Mouse (Mus musculus): ENCODE results near the gene Tcl1b5. TPM values are rescaled to one million over a fixed set of nuclear protein-coding genes. Genes with fewer than 3 reads are reported as not detected.
"Not testable (repeated sequence)": the region's sequence is repeated elsewhere in the genome, so short reads cannot be mapped to it uniquely, and the experiment has no call there.

Tcl1b5 gene
- total RNA-seq, 2 experiments from 2014 or later: not detected

DNA sequence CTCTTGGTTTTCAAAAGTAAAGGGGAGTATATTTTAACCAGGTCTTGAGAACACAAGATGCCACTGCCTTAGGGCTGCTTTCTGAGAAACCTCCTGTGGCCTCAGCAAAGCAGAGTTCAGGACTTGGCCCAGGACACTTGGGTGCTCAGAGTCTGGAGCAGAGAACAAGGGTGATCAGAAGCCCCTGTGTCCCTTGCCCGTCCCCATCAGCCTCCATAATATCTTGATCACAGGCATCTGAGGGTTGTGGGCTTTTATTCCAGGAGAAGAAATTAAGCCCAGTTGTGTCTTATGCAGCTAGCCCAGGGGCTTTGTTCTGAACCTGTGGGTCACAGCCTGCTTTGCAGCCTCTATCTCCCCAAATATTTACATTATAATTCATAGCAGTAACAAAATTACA lies 25.5 kb downstream of the Tcl1b5 start, which contains the start of gene Tcl1b4:
Gene Tcl1b4 (plus strand): TSS at position 301 of the 400 bp plus-strand sequence.
- DNase-seq (ENCODE audit: low spot score in 2 of 2); intact Hi-C loops (cut with DNase I): not testable (repeated sequence)

DNA sequence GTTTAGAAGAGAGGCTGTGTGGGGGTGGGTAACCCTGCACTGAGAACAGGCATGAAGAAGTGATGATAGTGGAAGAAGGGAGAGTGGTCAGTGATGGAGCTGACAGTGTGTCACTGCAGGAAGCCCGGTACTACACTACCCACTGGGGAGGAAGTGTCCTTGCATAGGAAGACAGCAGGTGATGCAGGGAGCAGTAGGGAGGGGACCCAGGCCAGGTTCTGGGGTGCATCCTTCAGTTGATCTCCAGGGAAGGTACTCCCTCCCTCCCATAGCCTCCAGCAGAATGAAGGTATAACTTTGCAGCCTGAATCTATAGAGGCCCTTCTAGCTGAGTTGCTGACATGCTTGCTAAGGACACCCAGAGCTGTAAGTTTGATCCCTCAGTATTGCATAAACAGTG lies 30.9 kb downstream of the Tcl1b5 start:
- intact Hi-C loops (cut with DNase I): no loop called here
- no peak for DNase-seq (ENCODE audit: low spot score in 2 of 2)

DNA sequence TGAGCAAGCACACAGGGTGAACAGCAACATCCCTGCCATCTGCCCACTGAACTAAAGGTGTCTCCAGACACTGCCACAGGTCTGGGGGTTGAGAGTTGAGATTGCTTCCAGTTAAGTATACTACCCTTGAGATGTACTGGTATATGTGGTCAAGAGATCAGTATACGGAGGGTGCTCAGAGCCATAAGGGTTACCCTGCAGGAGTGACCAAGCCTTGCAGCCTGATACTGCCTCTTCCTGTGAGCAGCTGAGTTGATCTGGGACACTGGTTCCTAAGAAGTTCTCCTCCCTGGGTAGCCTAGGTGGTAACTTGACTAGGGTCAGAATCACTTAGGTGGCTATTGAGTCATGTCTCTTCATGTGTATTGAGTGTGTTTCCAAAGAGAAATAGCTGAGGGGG lies 32.3 kb downstream of the Tcl1b5 start:
- DNase-seq (ENCODE audit: low spot score in 2 of 2): no peak
- intact Hi-C loops (cut with DNase I): no loop called here

DNA sequence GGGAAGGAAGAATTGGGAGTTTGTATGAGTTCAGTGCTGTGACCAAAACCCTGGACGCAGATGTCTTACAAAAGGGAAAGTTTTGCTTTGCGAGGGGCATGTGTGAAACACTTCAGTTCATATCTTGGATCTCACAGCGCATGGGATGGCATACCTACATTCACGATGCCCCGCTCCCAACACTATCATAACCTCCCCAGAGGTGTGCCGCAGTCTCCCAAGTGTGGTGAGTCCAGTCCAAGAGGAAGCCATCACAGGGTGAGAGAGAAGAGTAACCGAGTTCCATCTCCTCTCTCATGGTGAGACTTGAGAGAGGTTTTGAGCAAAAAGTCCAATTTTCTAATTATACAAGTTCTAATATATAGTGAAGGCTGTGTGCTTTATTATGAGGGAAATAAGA lies 33.1 kb downstream of the Tcl1b5 start:
- intact Hi-C loops (cut with DNase I): no loop called here
- no peak for DNase-seq (ENCODE audit: low spot score in 2 of 2)

DNA sequence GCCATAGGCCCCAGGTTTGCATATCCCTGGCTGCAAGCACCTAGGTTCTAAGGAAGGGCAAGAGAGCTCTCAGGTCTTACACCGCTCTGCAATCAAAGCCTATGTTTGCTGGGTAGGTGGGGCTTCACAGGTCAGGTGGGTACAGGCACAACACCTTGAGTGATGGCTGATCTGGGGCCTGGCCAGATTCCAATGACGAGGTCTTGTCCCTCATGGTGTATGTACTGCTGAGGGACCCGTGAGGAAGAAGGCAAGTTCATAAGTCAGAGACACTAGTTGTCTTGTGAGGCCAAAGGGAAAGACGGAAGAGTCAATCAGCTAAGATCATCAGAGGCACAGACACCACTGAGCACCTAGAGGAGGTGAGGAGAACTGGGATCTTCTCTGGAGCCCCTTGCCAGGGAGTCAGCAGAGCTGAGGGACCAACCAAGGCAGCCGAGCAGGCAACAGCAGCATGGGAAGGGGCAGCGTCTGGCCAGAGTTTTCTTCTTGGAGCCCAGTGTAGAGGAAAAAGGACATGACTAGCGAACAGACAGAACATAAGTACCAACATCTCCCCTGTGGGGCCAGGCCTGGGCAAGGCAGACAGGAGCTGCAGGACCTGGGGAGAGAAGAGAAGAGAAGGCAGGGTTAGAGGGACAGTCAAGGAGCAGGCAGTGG lies 41.1 kb downstream of the Tcl1b5 start:
- DNase-seq (ENCODE audit: low spot score in 2 of 2): no peak
- intact Hi-C loops (cut with DNase I): no loop called here

DNA sequence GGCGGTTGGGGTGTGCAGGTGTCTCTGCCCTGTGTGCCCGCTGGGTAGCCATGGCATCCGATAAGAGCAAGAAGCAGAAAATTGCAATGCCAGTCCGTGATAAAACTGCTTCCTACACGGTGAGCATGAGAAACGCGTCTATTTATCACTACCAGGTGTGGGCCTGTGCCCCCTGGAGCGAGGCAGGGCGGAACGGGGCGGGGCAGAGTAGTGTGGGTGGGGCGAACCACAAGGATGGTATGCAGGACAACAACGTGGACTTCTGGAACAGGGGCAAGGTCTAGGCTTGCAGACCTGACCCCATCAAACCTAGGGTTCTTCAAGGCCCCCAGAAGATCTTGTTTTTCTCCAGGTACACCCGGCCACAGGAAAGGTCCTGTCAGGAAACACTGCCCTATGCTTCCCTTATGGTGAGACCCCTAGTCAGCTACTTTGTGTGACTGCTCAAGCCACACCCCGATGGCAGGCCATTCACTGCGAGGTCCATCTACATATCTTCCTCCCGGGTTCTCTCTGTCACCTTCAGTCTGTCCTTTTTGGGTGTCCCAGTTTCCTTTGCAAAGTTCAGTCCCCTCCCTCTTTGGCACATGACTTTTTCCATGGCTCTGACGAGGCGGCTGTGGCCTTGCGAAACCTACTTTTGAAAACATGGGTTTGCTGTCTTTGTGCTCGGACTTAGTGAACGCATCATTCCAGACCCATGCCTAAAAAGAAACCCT lies 46.6 kb downstream of the Tcl1b5 start, which contains the start of gene Tcl1:
Gene Tcl1 (minus strand): TSS at position 193 of the 719 bp plus-strand sequence.
- intact Hi-C loops (cut with DNase I): no loop called here
- no peak for DNase-seq (ENCODE audit: low spot score in 2 of 2)

DNA sequence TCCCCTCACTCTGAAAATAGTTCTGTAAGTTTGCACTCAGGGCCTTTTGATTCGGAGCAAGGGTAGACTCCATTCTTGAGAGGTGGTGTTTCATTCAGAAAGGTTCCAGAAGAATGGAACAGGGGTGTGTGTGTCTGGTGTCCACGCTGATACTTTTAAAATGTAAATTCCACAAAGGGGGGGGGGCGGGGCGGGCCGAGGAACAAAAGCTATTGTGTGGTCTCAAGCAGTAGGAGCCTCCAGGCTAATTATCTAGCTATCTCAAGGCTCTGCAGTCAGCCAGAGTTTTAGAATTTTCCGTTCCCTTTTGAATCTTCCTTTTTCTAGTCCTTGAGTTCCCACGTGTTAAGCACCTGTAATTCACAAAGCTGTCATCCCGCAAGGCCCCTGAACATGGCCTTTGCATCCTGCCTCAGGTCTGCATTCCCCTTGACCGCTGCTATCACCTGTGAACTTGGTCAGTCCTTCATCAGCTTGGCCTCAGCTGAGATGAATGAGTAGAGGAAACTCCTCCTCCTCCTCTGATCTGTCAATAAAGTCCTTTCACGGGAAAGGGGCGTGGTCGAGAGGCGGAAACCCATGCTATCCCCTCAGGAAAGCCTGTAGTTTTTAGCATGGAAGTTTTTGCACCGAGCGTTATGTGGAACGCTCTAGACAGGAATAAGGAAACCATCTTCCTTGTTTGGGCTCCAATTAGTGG lies 48.6 kb downstream of the Tcl1b5 start:
- intact Hi-C loops (cut with DNase I): no loop called here
- no peak for DNase-seq (ENCODE audit: low spot score in 2 of 2)

Other genes starting within 250 kb of the Tcl1b5 start
- 1 to 10 TPM; 1.0 to 2.1 TPM for gene Syne3, start 166.5 kb upstream of the Tcl1b5 start, total RNA-seq (2021)
- 10 to 100 TPM; 41.1 to 51.5 TPM for gene Glrx5, start 143.7 kb upstream of the Tcl1b5 start, total RNA-seq (2021)
- not detected for gene Tcl1b2, start 30.3 kb upstream of the Tcl1b5 start, total RNA-seq (2021)
- not detected for gene Tcl1b1, start 16.7 kb upstream of the Tcl1b5 start, total RNA-seq (2021)
- not detected for gene Tcl1b3, start 14.7 kb downstream of the Tcl1b5 start, total RNA-seq (2021)
- gene Tcl1b4, start 25.6 kb downstream of the Tcl1b5 start, total RNA-seq (2021): not detected
- not detected for gene Tcl1, start 46.4 kb downstream of the Tcl1b5 start, total RNA-seq (2021)
- 10 to 100 TPM in 1 of 2 experiments, 1 to 10 TPM in 1; 7.1 to 12.7 TPM for gene Tunar, start 157.5 kb downstream of the Tcl1b5 start, total RNA-seq (2021)

All from left cerebral cortex, postnatal 36 days (tissue).